Mouse (Mus musculus) urinary bladder, adult 18-20 months (tissue): ENCODE measurements around the gene Slc17a6.
"Not testable (repeated sequence)": the region's sequence is repeated elsewhere in the genome, so short reads cannot be mapped to it uniquely, and the experiment has no call there.

Experiments used
- DNase-seq, 2 experiments: peaks; one replicate each; pipeline ENCODE4 v3.0.0; 2022; ENCODE audit warnings: low spot score in 2 of 2, mixed read lengths in 2 of 2

Slc17a6 gene

DNA sequence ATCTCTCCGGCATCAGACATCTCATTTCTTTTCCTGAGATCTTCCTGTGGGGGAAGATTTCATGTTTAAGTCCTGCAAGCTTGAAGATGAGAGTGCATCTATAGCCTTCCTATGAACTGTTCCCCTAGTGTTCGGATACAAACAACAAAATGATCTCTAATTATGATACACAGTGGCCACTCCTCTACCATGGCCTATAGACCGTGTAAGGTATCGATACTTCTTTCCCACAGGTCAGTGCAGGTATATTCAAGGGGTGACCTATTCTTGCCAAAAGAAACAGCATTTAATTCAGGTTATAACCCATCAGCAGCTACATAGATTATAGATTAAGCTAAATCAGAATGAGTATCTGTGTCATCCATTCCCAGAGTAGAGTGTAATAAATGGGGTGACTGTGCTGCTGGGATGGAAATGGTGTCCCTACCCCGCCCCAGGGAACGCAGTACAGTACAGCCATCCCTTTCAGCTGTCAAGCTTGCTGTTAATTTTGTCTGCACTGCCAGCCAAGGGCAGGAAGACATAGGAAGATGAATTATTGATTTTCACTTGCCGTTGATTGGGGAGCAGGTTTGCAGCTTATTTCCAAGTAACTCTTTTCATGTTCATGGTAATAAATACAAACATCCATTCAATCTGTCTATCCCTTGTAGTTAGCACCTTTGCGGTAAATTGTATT is 71.9 kb downstream of the Slc17a6 start:
- DNase-seq: no peak

GRCm38 (mm10) chr7:51694452-51694851 is 72.6 kb downstream of the Slc17a6 start:
- DNase-seq: no peak

- DNase-seq: no peak
Measured at GRCm38 (mm10) chr7:51709508-51709907, 87.7 kb downstream of the Slc17a6 start.

DNA sequence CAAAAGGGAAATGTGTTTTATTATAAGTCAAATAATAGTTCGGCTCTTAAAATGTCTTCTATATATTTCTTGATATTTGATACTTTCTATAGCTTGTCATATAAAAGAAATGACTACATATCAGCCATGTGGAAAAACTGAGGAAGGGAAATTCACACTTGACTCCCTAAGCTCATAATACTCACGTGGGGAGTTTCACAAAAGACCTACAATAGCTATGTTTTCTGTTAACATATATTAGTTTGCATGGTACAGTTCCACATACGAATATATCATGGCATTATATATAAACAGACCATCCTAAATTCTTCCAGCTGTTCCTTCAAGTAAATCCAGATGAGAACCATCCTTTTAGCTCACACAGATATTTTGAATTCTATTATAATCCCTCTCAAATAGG is 88.5 kb downstream of the Slc17a6 start:
- DNase-seq: not testable (repeated sequence)

GRCm38 (mm10) chr7:51715771-51716170 is 94.0 kb downstream of the Slc17a6 start:
- no peak for DNase-seq
